Mouse (Mus musculus): Measurements from ENCODE around the gene Kbtbd7. TPM values are rescaled to one million over a fixed set of nuclear protein-coding genes. Genes with fewer than 3 reads are reported as not detected.
"Not testable (repeated sequence)": the region's sequence is repeated elsewhere in the genome, so short reads cannot be mapped to it uniquely, and the experiment has no call there.

Gene Kbtbd7
- polyA plus RNA-seq, 1 experiment: 2.8 TPM

DNA sequence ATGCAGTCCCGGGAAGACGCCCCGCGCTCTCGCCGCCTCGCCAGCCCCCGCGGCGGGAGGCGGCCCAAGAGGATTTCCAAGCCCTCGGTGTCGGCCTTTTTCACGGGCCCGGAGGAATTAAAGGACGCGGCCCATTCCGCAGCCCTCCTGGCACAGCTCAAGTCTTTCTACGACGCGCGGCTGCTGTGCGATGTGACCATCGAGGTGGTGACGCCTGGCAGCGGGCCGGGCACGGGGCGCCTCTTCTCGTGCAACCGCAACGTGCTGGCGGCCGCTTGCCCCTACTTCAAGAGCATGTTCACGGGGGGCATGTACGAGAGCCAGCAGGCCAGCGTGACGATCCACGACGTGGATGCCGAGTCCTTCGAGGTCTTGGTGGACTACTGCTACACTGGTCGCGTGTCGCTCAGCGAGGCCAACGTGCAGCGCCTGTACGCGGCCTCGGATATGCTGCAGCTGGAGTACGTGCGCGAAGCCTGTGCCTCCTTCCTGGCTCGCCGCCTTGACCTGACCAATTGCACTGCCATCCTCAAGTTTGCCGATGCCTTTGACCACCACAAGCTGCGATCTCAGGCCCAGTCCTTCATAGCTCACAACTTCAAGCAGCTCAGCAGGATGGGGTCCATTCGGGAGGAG, 537 bp downstream of the Kbtbd7 start:
- peak overlapping the region; percentile 61 for H3K4me3 ChIP-seq (ENCODE audit: insufficient read depth, low read depth, low read length)
- peak overlapping the region; percentile 60; the same call in 1 of the 2 replicates for H3K27ac ChIP-seq (replicated peaks; ENCODE audit: low read depth, low read length)
- H3K4me1 ChIP-seq (ENCODE audit: control insufficient read depth, insufficient read depth, insufficient read length, low read length): not testable (repeated sequence)

GRCm38 (mm10) chr14:79434068-79434467, 7.8 kb downstream of the Kbtbd7 start:
- H3K4me3 ChIP-seq (ENCODE audit: insufficient read depth, low read depth, low read length): no peak overlapping the region
- no peak overlapping the region for H3K27ac ChIP-seq (replicated peaks; ENCODE audit: low read depth, low read length)
- H3K4me1 ChIP-seq (ENCODE audit: control insufficient read depth, insufficient read depth, insufficient read length, low read length): no peaks in the 10 kb centered on the region

DNA sequence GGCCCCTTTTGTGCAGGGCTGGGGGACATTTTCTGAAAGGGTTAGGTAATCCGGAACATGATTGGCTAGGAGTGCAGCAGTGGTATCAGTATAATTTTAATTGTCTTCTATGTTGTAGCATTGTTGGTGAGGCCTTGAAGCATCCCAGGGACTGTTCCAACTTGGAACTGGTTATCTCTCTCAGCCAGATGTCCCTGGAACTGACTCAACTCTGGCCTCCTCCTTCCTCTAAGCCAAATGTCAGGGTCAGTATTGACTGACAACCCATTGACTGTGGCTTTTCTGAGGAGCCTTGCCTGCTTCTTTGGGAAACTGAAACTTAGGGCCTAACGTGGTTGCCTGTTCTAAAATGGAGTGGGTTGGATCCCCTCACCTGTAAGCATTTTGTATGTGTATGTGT, 14.3 kb downstream of the Kbtbd7 start:
- Histone ChIP-seq H3K4me3 (ENCODE audit: insufficient read depth, low read depth, low read length) (no peak overlapping the region), H3K27ac (replicated peaks; ENCODE audit: low read depth, low read length) (no peak overlapping the region), H3K4me1 (ENCODE audit: control insufficient read depth, insufficient read depth, insufficient read length, low read length) (peaks cover 2% of the 10 kb centered on the region; the same call in 1 of the 2 replicates)

- no peak overlapping the region for H3K27ac ChIP-seq (replicated peaks; ENCODE audit: low read depth, low read length)
These were observed 15.1 kb downstream of the Kbtbd7 start for GRCm38 (mm10) chr14:79441441-79441840.

GRCm38 (mm10) chr14:79444601-79445000, 18.3 kb downstream of the Kbtbd7 start:
- H3K4me3 ChIP-seq (ENCODE audit: insufficient read depth, low read depth, low read length): no peak overlapping the region
- no peak overlapping the region for H3K27ac ChIP-seq (replicated peaks; ENCODE audit: low read depth, low read length)
- peaks cover 2% of the 10 kb centered on the region; the same call in 1 of the 2 replicates for H3K4me1 ChIP-seq (ENCODE audit: control insufficient read depth, insufficient read depth, insufficient read length, low read length)

More at GRCm38 (mm10) chr14:79441441-79441840, 15.1 kb downstream of the Kbtbd7 start:
- peaks cover 2% of the 10 kb centered on the region; the same call in 1 of the 2 replicates for H3K4me1 ChIP-seq (ENCODE audit: control insufficient read depth, insufficient read depth, insufficient read length, low read length)
- no peak overlapping the region for H3K4me3 ChIP-seq (ENCODE audit: insufficient read depth, low read depth, low read length)

- no peak overlapping the region for H3K27ac ChIP-seq (replicated peaks; ENCODE audit: low read depth, low read length)
- no peak overlapping the region for H3K4me3 ChIP-seq (ENCODE audit: insufficient read depth, low read depth, low read length)
- H3K4me1 ChIP-seq (ENCODE audit: control insufficient read depth, insufficient read depth, insufficient read length, low read length): peaks cover 2% of the 10 kb centered on the region; the same call in 1 of the 2 replicates
These were observed 18.8 kb downstream of the Kbtbd7 start for GRCm38 (mm10) chr14:79445055-79445620.

DNA sequence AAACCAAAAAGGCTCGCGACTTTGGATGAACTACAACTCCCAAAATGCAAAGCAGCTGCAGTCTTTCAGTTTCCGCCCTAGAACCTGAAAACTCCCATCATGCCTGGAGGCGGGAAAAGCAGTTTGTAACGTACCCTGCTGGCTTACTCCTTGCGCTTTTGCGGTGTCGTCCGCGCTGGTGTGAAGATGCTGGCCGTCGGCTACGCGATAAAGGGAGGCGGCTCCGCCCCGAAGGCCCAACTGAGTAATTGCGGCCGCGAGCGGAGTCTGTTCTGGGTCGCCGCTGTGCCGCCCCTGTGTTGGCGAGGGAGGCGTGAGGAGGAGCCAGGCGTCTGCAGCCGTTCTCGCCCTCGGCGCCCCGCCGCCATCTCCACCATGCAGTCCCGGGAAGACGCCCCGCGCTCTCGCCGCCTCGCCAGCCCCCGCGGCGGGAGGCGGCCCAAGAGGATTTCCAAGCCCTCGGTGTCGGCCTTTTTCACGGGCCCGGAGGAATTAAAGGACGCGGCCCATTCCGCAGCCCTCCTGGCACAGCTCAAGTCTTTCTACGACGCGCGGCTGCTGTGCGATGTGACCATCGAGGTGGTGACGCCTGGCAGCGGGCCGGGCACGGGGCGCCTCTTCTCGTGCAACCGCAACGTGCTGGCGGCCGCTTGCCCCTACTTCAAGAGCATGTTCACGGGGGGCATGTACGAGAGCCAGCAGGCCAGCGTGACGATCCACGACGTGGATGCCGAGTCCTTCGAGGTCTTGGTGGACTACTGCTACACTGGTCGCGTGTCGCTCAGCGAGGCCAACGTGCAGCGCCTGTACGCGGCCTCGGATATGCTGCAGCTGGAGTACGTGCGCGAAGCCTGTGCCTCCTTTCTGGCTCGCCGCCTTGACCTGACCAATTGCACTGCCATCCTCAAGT, 25.6 kb downstream of the Kbtbd7 start, which contains the start of gene Kbtbd6:
Gene Kbtbd6 (plus strand): TSS at position 155 of the 910 bp plus-strand sequence.
- not testable (repeated sequence) for H3K4me1 ChIP-seq (ENCODE audit: control insufficient read depth, insufficient read depth, insufficient read length, low read length); H3K27ac ChIP-seq (replicated peaks; ENCODE audit: low read depth, low read length)
- H3K4me3 ChIP-seq (ENCODE audit: insufficient read depth, low read depth, low read length): peak within 1 kb of the TSS; percentile 66

DNA sequence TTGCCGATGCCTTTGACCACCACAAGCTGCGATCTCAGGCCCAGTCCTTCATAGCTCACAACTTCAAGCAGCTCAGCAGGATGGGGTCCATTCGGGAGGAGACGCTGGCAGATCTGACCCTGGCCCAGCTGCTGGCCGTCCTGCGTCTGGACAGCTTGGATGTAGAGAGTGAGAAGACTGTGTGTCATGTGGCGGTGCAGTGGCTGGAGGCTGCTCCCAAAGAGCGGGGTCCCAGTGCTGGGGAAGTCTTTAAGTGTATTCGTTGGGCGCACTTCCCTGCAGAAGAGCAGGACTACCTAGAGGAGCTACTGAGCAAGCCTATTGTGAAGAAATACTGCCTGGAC, 26.3 kb downstream of the Kbtbd7 start:
- H3K27ac ChIP-seq (replicated peaks; ENCODE audit: low read depth, low read length); H3K4me1 ChIP-seq (ENCODE audit: control insufficient read depth, insufficient read depth, insufficient read length, low read length); H3K4me3 ChIP-seq (ENCODE audit: insufficient read depth, low read depth, low read length): not testable (repeated sequence)

- Histone ChIP-seq H3K4me1 (ENCODE audit: control insufficient read depth, insufficient read depth, insufficient read length, low read length) (no peaks in the 10 kb centered on the region; the same call in 1 of the 2 replicates), H3K4me3 (ENCODE audit: insufficient read depth, low read depth, low read length) (no peak overlapping the region), H3K27ac (replicated peaks; ENCODE audit: low read depth, low read length) (no peak overlapping the region)
These were observed 34.1 kb downstream of the Kbtbd7 start for GRCm38 (mm10) chr14:79460401-79460800.

GRCm38 (mm10) chr14:79460988-79461387, 34.7 kb downstream of the Kbtbd7 start:
- Histone ChIP-seq H3K4me3 (ENCODE audit: insufficient read depth, low read depth, low read length) (no peak overlapping the region), H3K4me1 (ENCODE audit: control insufficient read depth, insufficient read depth, insufficient read length, low read length) (no peaks in the 10 kb centered on the region; the same call in 1 of the 2 replicates), H3K27ac (replicated peaks; ENCODE audit: low read depth, low read length) (no peak overlapping the region)

DNA sequence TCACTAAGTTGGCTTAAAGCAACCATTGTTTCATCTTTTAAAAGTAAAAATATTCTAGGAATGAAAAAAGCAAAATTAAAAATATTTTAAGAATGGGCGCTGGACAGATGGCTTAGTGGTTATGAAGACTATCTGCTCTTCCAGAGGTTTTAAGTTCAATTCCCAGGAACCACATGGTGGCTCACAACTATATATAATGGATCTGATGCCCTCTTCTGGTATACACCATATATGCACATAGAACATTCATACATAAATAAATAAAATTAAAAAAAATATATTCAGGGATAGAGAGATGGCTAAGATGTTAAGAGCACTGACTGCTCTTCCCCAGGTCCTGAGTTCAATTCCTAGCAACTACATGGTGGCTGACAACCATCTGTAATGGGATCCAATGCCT, 39.3 kb downstream of the Kbtbd7 start:
- H3K4me3 ChIP-seq (ENCODE audit: insufficient read depth, low read depth, low read length): no peak overlapping the region
- no peak overlapping the region for H3K27ac ChIP-seq (replicated peaks; ENCODE audit: low read depth, low read length)
- H3K4me1 ChIP-seq (ENCODE audit: control insufficient read depth, insufficient read depth, insufficient read length, low read length): no peaks in the 10 kb centered on the region; the same call in 1 of the 2 replicates

DNA sequence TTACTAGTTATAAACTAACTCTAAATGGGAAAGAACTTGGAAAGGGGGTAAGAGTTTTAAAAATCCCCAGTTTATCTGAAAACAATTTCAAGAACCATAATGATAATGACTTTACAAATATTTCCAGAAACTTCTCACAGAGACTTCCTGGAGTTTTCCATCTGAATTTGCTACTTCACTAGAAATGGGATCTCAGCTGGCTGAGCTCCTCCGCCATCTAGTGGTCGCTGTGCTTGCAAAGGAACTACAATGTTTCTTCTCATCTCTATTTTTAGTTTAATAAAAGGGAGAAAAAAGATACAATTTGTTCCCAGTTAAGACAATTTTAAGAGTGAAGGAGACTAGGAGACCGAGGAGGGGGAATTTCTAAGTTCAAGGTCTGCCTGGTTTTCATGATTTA, 41.3 kb downstream of the Kbtbd7 start:
- H3K27ac ChIP-seq (replicated peaks; ENCODE audit: low read depth, low read length): no peak overlapping the region
- no peaks in the 10 kb centered on the region for H3K4me1 ChIP-seq (ENCODE audit: control insufficient read depth, insufficient read depth, insufficient read length, low read length)
- H3K4me3 ChIP-seq (ENCODE audit: insufficient read depth, low read depth, low read length): no peak overlapping the region

DNA sequence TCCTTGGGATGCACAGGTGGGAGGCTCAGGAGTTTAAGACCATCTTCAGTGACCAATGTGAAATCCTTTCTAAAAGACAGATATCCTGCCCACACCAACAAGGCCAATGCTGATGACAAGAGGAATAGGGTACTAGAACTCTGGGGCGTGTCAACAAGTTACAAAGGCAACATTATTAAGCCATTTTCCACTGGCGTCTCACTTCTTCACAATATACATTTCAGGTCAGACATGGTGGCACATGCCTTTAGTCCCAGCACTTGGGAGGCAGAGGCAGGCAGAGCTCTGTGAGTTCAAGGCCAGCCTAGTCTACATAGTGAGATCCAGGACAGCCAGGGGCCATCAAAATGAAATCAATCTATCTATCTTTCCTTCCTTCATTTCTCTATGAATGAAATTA, 47.1 kb downstream of the Kbtbd7 start:
- Histone ChIP-seq H3K4me1 (ENCODE audit: control insufficient read depth, insufficient read depth, insufficient read length, low read length) (no peaks in the 10 kb centered on the region), H3K4me3 (ENCODE audit: insufficient read depth, low read depth, low read length) (no peak overlapping the region), H3K27ac (replicated peaks; ENCODE audit: low read depth, low read length) (no peak overlapping the region)

Measured in brown adipose tissue, adult 24 weeks (tissue).